Mouse (Mus musculus): ENCODE data around the gene Anxa9.

The Anxa9 gene

DNA sequence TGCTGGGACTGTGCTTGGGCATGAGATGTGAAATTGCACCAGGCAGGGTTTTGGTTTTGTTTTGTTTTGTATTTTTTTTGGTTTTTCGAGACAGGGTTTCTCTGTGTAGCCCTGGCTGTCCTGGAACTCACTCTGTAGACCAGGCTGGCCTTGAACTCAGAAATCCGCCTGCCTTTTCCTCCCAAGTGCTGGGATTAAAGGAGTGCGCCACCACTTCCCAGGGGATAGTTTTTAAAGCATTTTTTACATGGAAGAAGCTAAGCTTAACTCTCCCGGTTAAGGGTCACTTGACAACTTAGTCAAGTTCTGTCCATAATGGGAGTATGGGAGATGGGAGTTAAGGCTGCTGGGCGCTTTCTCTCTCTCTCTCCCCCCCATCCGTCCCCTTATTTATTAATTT, 7.1 kb upstream of the Anxa9 start:
- no peak for DNase-seq (ENCODE audit: low spot score in 2 of 2)

DNA sequence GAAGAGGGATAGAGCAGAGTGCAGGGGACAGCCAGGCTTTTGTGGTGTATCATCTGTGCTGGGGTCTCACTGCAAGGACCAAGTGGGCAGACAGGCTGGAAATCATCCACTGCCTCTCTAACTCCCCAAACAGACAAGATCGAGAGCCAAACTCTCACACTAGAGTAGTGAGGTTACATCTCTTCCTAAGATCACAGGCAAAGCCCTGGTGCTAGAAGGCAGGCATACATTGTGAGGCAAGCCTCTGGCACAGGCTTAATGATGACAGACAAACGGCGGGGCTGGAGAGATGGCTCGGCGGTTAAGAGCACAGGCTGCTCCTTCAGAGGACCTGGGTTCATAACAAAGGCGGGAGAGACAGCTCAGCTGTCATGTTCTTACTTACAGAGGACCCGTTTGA, 6.5 kb upstream of the Anxa9 start:
- no peak for DNase-seq (ENCODE audit: low spot score in 2 of 2)

DNA sequence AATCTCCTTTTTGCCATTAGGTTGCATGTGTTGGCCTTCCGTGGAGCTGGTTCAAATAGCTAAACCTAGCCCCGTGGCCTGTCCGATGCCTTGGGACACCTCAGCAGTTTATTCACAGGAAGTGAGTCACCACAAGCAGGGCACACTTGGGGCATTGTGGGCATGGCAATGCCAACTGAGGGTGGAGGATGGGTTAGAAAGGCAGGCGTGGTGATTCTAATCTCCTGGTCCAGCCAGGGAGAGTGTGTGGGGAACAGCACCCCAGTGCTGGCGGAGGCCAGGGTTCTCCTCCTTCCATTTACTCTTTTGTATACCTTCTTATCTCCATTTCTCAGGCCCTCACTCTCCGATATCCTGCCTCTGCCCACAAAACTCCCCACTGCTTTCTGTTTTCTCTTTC, 5.6 kb upstream of the Anxa9 start:
- peak; percentile 60 to 69 for DNase-seq (ENCODE audit: low spot score in 2 of 2)

DNA sequence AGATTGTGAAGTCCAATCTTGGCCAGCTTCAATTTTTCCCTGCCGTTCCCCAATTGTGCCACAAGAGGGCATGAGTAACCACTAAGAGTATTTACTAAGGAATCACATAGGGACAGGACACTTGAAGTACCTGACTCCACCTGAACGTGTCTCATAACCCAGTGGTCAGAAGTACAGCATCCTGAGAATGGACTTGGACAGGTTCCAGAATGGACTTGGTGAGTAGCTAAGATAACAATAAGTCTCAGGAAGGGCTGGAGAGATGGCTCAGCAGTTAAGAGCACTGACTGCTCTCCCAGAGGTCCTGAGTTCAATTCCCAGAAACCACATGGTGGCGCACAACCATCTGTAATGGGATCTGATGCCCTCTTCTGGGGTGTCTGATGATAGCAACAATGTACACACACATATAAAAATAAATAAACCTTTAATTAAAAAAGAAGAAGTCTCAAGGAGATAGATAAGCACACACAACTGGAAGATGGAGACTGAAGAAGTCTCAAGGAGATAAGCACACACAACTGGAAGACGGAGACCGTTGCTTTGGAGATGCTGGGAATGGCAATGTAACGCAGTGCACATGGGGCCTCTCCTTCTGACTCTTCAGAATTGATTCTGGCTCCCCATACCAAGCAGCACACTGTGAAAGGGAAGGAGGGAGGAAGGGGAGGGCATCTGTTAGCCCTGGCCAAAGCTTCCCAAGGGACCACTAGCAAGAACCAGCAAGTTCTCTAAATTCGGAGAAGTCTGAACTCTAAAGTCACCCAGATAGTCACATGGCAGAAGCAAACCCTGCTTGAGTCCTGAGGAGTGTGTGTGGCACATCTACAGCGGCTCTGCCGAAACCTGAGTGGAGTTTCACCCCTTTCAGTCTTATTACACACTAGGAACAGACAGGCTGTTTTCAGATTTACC, 4.2 kb upstream of the Anxa9 start:
- DNase-seq (ENCODE audit: low spot score in 2 of 2) = peak in 1 of 2 experiments; percentile 75

DNA sequence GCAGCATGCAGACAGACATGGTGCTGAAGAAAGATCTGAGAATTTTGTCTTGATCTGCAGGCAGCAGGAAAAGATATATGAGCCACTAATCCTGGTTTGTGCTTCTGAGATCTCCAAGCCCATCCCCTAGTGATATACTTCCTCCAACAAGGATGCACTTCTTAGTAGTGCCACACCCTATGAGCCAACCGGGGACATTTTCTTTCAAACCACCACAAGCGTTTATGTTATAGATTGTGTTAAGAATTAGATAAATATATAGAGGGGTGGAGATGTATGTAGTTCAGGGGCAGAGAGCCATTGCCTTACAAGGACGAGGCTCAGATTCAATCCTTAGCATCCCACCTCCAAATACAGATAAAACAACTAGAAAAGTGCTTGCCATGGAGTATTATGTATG, 3.5 kb upstream of the Anxa9 start:
- DNase-seq (ENCODE audit: low spot score in 2 of 2) = no peak

DNA sequence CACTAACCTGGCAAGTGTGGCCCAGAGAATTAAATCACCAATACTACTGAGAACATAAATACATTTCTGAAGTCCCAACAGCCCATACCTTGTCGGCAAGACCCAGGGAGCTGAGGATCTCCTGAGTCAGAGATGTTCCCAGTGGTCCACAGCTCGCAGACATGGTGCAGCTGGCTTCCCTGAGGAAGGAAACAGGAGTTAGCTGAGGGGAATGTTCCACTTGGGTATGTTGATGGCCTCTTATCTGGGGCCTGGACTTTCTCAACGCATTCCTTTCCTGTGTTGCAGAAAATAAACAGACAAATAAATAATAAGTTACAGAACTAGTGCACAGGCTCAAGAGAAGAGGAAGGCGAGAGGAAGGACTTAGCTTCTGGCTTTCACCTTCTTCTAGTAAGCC, 732 bp downstream of the Anxa9 start:
- DNase-seq (ENCODE audit: low spot score in 2 of 2) = no peak

DNA sequence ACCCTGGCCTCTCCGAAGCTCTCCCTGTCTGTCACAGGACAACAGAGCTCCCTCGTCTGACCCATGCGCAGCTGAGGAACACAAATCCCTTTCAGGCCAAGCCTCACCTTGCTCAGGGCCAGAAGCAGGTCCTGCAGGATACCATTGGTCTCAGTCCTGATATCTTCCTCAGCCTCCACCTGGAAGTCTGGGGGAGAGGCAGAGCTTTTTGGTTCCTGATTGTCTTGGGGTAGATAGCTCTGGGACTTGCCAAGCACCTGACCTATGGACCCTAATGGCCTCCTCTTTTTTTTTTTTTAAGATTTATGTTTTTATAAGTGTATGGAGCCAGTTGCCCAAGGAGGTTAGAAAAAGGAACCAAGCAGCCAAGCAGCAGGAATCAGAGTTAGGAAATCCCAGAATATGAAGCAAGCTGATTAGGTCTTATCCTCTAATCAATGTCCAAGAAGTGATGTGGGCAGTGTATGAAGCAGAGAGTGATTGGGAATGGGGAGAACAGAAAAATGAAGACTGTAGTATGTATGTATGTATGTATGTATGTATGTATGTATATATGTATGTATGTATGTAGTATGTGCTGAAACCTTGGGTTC, 5.7 kb downstream of the Anxa9 start:
- DNase-seq (ENCODE audit: low spot score in 2 of 2) = no peak

DNA sequence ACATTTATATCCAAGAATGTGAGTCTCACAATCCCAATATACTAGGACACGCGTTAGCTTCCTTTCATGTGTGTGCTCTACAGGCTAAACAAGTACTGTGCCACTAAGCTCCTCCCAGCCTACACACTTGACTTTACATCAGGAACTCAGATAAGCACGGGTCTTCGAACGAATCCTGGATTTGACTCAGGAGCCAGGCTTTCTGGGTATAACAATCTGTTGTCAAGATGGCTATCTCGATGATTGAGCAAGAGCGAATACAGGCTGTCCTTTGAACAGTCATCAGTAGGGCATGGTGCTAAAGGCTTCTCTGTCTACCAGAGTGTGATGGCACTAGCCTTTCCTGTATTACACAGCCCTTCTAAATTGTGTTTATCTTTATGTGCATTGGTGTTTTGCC, 9.0 kb downstream of the Anxa9 start:
- no peak for DNase-seq (ENCODE audit: low spot score in 2 of 2)

DNA sequence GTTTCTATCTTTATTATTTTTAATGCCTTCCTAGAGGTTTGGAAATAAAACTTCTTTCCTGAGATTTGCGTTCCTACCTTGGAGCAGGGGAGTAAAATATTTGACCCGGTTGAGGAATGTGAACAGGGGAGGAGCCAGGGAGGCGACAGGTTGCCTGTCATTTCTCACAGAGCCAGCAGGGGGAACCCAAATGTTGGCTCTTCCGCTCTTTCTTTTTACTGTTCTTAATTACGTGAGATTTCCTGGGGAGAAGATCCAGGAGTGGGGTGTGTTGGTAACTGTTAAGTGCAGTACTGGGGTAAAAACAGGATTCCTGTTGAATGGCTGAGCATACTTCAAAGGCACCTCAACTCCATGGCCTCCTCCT, 10.9 kb downstream of the Anxa9 start:
- DNase-seq (ENCODE audit: low spot score in 2 of 2) = no peak

DNA sequence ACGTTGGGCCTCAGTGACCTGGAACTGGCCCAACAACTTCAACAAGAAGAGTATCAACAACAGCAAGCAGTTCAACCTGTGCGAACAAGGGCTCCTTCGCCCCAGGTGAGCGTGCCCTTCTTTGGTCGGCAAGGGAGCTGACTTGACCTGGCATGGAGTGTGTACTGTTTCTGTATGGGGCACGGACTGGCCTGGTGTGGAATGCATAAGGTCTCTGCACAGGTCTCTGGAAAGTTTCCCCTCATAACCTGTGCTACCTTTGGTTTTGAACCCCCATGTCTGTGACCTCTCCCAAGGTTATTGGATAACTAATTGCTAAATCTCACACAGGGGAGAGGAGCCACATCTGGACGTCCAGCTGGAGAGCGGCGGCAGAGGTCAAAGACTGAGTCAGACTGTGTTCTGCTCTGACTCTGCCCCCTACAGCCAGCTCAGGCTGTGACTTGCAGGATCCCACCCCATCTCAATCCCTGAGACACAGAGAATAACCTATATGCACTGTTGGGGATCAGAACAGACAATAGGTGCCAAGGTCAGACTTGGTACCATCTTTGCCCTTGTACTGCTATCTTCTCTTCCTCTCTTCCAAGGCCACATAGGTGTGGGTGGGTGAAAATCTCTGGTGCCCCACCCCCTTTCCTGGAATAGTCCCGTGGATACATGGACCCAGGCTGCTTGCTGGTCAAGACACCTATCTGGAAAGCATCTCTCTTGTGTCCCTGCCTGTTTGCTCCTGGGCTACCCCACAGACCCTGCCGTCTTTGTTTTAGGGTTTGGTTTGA, 11.5 kb downstream of the Anxa9 start:
- DNase-seq (ENCODE audit: low spot score in 2 of 2) = no peak

DNA sequence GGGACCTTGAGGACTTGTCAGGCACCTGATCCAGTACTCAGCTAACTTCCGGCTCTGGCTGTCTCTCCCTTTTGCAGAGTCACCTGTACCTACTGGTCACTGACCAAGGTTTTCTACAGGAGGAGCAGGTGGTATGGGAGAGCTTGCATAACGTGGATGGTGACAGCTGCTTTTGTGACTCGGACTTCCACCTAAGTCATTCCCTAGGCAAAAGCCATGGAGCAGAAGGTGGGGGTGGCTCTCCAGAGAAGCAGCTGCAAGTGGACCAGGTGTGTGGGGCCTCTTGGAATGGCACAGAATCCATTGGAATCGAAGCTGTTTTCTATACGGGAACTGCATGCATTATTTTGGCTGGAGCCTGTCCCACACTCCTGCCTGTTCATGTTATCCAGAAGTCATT, 12.3 kb downstream of the Anxa9 start:
- DNase-seq (ENCODE audit: low spot score in 2 of 2) = no peak

DNA sequence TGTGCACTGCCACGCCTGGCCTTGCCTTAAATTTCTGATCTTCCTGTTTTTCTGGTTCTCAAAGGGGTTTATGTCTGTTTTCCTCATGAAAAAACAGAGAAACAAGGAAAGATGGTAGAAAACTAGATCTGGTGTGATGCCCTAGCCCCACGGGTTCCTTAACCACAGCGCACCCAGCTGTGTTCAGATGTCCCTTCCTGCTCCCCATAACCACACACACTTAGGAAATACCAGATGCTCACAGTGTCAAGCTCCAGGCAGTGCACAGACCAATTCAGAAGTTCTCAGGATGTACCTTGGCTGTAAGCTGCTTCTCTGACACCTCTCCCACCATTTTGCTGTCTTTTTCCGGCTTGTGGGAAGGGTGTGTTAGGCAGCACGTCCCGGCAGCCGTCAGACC, 12.7 kb downstream of the Anxa9 start:
- DNase-seq (ENCODE audit: low spot score in 2 of 2) = no peak

DNA sequence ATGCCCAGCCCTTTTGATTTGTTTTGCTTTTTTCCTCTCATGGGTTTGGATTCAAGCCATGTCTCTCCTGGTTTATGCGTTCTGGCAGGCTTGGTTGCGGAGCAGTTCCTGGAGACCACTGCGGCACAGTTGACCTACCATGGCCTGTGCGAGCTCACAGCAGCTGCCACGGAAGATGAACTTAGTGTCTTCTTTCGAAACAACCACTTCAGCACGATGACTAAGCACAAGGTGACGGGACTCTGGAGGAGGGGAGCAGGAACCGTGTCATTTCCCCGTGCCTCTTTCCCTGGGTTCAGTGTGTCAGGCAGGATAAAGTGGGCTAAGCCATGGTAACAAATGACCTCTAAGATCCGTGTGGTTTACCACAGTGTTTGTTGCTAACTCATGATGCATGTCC, 13.4 kb downstream of the Anxa9 start:
- DNase-seq (ENCODE audit: low spot score in 2 of 2) = no peak

DNA sequence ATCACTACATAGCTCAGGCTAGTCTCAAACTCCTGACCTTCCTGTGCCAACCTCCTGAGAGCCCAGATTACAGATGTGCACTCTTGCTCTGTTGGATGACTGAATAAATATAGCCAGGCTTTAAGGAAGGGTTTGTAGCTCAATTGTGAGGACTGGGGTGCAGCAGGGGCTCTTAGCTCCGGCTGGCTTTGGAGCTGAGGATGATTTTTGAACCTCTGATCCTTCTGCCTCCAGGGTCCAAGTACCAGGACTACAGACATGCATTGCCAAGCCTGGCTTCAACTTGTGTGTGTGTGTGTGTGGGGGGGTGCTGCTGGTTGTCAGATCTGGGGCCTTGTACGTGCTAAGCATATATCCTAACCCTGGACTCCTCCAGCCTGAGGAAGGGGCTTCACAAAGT, 14.1 kb downstream of the Anxa9 start:
- no peak for DNase-seq (ENCODE audit: low spot score in 2 of 2)

DNA sequence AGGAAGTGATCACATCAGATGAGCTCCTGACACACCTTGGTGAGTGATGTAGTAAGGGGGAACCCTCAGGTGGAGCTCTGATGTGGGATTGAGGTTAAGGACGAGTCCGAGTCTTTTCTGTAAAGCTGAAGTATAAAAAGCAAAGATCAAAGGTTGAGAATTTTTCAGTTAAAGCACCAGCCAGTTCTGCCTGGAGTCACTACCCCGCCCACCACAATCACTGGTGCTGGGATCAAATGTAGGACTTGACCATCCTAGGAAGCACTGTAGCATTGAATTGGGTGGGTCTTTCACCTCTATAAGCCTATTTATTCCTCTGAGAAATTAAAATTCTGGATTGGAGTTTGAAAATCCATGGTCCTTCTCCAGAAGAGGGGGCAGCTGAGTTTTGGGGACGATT, 15.9 kb downstream of the Anxa9 start:
- DNase-seq (ENCODE audit: low spot score in 2 of 2) = no peak

DNA sequence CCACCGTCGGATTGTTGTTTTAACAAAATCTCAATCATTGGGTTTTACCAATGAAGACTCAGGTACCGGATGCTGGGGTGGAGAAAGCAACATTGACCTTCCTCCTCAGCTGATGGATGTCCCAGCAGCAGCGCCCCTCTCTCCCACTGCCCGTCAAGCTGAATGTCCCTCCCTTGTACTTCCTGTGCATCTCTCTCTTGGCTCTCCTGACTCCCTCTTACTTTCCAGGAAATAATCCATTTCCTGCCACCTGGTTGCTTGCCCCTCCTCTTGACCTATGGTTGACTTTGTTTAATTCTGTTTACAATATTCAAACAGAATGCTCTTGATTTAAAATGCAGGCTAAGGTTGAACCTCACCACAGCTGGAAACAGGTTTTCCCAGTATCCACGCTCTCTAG, 16.8 kb downstream of the Anxa9 start:
- DNase-seq (ENCODE audit: low spot score in 2 of 2) = no peak

DNA sequence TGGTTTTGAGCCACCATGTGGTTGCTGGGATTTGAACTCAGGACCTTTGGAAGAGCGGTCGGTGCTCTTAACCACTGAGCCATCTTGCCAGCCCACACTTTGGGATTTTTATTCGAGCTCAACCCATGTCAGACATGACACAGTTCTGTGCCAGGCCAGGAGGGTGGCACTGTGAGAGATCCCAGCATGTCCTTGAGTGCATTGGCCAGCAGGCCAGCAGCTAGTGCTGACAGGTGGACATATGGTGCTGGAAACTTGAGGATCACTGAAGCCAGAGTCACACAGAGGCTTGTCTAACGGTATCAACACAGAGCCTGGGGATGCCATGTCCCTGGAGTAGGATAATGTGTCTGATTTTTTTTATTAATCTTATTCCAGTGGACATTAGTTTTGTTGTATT, 17.6 kb downstream of the Anxa9 start:
- DNase-seq (ENCODE audit: low spot score in 2 of 2) = no peak

DNA sequence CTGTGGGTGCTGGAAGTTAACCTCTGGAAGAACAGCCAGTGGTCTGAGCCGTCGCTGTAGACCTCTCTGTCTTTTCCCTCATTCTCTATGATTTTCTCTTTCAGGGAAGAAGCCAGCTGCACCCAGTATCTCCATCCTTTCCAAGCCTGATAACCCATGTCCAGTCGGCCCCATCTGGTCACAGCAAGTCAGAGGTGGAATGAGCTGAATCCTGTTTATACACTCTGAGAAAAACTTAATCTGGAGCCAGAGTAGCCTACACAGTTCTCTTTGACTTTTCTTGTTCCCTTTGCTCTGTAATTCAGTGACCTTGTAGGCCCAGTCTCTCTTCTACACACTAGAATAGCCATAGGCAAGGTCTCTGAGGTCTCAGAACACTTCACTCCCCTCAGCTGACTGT, 19.4 kb downstream of the Anxa9 start:
- DNase-seq (ENCODE audit: low spot score in 2 of 2) = no peak

DNA sequence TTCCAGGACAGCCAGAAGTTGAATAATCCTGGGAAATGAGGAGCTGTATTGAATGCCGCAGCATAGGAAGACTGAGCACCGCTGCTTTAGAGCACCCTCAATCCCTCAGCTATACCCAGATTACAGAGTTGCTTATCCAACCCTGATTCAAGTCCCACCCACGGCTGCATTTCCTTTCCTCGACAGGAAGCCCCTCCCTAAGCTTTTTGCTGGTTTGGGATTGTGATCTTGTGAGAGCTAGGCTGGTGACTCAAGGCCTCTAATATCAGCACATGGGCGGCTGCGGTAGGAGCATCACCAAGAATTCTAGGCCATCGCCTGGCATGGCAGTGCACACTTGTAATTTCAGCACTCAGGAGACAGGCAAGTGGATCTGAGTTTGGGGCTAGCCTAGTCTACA, 20.5 kb downstream of the Anxa9 start:
- DNase-seq (ENCODE audit: low spot score in 2 of 2) = no peak

DNA sequence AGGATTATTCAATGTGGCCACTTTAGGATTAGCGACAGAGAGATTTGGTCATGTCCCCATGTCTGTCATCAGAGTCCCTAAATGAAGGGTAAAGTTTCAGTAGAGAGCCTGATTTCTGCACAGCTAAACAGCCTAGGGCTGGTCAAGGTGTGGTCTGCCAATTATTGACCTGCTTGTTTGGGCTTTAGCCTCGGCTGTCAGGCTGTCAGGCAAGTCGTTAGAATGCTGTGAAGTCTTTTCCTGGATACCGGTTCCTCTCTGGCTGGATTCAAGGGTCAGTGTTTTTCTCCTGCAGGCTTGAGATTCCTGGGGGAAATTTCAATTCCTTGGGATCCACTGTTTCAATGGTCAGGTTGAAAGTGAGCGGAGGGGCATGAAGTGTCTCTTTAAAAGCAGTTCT, 21.0 kb downstream of the Anxa9 start:
- DNase-seq (ENCODE audit: low spot score in 2 of 2) = no peak

DNA sequence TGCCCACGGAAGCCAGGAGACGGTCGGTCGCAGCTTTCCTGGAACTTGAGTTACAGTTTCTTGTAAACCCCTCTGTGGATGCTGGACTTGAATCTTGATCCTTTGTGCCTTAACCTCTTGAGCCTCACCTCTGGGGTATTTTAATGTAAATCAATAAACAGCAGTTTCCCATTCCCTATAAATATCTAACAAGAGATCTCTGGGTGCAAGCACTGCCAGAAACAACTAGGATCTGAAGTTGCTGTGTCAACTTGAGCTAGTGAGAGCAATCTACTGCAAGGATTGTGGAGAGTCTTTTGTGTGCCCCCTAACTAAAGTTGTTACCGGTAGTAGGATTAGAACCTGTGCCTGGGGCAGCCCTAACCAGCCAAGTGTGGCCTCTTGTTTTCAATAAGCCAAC, 21.6 kb downstream of the Anxa9 start:
- DNase-seq (ENCODE audit: low spot score in 2 of 2) = no peak

DNA sequence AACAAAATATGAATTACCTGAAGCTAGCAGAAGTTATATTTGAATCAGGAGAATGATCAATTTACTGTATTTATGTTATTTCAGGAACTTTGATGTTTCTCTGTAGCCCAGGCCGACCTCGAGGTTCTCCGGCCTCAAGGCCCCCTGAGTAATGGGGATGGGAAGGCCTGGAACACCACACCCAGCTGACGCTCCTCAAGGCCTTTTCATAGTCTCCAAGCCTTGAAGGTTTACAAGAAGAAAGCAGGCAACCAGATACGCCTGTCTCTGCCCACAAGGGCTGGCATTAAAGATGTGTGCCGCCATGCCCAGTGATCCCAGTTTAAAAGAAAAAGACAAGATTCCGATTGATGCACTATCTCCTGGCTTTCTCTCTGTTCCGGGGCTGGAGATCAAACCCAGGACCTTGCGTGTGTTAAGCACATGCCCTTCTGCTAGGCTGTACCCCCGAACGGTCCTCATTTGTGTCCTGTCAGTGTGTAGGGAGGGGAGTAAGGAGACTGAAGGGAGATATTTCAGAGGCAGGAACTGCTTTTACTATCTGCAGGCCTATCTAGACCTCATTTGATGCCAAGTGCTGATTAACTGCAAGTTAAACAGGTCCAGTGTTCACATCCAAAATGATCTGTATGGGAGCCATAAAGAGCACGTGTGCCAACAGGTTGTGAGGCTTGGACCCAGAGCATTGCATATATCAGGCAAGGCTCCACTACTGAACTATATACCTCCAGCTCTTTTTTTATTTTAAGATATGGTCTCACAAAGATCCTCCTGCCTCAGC, 22.3 kb downstream of the Anxa9 start:
- DNase-seq (ENCODE audit: low spot score in 2 of 2) = no peak
